Mouse (Mus musculus): ENCODE data around the gene Ptpra. TPM values are rescaled to one million over a fixed set of nuclear protein-coding genes. Genes with fewer than 3 reads are reported as not detected.
"Not testable (repeated sequence)": the region's sequence is repeated elsewhere in the genome, so short reads cannot be mapped to it uniquely, and the experiment has no call there.

The Ptpra gene
- polyA plus RNA-seq, 1 experiment from 2014 or later = 120 TPM

DNA sequence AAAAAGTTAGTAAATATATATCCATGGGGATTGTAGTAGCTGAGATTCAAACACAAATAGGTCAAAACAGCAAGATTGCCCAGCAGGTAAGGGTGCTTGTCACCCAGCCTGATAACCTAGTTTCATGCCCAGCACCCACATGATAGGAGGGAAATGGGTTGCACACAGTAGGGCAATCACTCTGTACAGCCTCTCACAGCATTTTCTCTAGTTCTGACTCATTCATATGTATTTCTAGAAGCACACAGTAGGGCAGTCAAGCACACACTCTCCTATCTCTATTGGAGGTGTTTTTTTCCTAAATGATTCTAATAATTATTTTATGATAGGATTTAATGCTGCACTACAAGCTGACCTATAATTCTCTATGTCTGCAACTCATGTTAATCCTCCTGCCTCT, 119.8 kb downstream of the Ptpra start:
- Histone ChIP-seq H3K9ac (replicated peaks) (no peak overlapping the region), H3K27ac (replicated peaks) (no peak overlapping the region), H3K4me3 (no peak overlapping the region), H3K9me3 (no peaks in the 10 kb centered on the region), H3K36me3 (peaks cover 19% of the 10 kb centered on the region), H3K4me2 (replicated peaks) (no peak overlapping the region), H3K4me1 (peaks cover 2% of the 10 kb centered on the region), H3K27me3 (peaks cover 18% of the 10 kb centered on the region)
- no peak for ATAC-seq (ENCODE audit: low FRiP score, low read depth)

DNA sequence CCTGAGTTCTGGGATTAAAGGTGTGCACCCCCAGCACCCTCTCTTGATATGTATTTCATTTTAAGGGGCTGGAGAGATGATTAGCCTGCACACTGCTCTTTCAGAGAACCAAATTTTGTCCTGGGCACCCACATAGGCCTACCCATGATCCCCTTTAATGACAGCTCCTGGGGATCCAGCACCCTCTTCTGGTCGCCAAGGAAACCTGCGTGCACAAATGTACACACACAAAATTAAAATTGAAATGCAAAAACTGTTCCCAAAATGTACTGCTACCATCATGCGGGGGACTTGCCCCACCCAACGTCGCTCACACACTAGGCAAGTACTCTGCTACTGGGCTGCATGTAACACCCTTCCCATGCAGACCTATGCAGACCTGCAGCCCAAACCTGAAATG, 124.9 kb downstream of the Ptpra start:
- Histone ChIP-seq H3K9ac (replicated peaks) (no peak overlapping the region), H3K36me3 (no peaks in the 10 kb centered on the region), H3K9me3 (no peaks in the 10 kb centered on the region), H3K4me2 (replicated peaks) (no peak overlapping the region), H3K4me3 (no peak overlapping the region), H3K27ac (replicated peaks) (no peak overlapping the region), H3K27me3 (peaks cover 68% of the 10 kb centered on the region), H3K4me1 (peaks cover 15% of the 10 kb centered on the region)
- 76% methylated on average over 5 of the region's 5 CpGs for WGBS
- no peak for ATAC-seq (ENCODE audit: low FRiP score, low read depth)

DNA sequence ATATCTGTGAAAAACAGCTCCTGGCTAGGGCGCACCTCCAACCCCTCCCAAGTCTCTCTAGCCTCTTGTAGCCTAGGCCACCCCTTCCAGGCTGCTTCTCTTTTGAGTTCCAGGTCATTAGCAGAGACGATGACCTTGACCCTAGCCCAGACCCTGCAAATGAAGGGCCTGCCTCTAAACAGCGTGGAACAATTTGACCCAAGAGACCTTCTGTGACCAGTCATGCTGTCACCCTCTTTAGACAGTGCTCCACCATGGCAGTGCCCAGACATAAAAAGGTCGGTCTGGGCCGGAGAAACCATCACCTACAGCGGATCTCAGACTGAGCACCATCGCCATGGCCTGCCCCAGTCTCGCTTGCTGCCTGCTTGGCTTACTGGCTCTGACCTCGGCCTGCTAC, 125.8 kb downstream of the Ptpra start, which contains the start of gene Oxt:
Gene Oxt (plus strand): TSS at position 301 of the 400 bp plus-strand sequence.
- 43% methylated on average over 9 of the region's 9 CpGs for WGBS
- ATAC-seq (ENCODE audit: low FRiP score, low read depth) = no peak
- peaks cover 22% of the 10 kb centered on the region for H3K4me1 ChIP-seq

DNA sequence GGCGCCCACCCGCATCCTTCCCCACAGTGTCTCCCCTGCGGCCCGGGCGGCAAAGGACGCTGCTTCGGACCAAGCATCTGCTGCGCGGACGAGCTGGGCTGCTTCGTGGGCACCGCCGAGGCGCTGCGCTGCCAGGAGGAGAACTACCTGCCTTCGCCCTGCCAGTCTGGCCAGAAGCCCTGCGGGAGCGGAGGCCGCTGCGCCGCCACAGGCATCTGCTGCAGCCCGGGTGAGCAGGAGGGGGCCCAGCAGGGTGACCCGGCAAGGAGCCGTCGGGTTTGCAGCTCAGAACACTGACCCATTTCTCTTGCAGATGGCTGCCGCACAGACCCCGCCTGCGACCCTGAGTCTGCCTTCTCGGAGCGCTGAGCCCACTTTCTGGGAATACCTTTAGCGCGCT, 126.5 kb downstream of the Ptpra start:
- H3K27ac ChIP-seq (replicated peaks); H3K9me3 ChIP-seq; ATAC-seq (ENCODE audit: low FRiP score, low read depth); H3K36me3 ChIP-seq; H3K9ac ChIP-seq (replicated peaks): not testable (repeated sequence)
- Histone ChIP-seq H3K4me3 (peak overlapping the region; percentile 29), H3K4me2 (replicated peaks) (peak overlapping the region; percentile 45), H3K4me1 (peaks cover 25% of the 10 kb centered on the region), H3K27me3 (peaks cover 84% of the 10 kb centered on the region)
- 2% methylated on average over 32 of the region's 32 CpGs for WGBS

More for the DNA sequence above, 125.8 kb downstream of the Ptpra start, which contains the start of gene Oxt:
- Histone ChIP-seq H3K4me2 (replicated peaks) (peak within 1 kb of the TSS; percentile 45), H3K9ac (replicated peaks) (no peak within 1 kb of the TSS), H3K36me3 (no peaks in the 10 kb centered on the region), H3K27me3 (peaks cover 77% of the 10 kb centered on the region), H3K27ac (replicated peaks) (no peak within 1 kb of the TSS), H3K9me3 (no peaks in the 10 kb centered on the region), H3K4me3 (peak within 1 kb of the TSS; percentile 29)

DNA sequence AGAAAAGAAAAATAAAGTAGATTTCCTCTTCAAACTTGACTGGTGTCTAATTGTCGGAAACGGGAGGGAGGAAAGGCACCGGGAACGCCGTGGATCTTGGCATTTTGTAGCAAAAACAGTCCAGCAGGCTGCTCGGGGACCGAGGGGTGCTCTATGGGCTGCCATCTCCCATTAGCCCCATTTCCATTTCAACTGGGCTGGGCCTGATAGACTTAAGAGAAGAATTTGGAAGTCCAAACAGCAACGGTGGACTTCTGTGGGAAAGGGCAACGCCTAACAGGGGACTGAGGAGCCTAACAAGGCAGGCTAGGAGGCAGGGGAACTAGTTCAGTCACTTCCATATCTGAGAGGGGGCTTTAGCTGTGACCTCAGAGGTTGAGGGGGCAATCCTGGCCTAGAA, 126.9 kb downstream of the Ptpra start:
- no peak for ATAC-seq (ENCODE audit: low FRiP score, low read depth)
- peaks cover 25% of the 10 kb centered on the region for H3K4me1 ChIP-seq
- WGBS = 4% methylated on average over 9 of the region's 9 CpGs
- no peaks in the 10 kb centered on the region for H3K36me3 ChIP-seq
- no peaks in the 10 kb centered on the region for H3K9me3 ChIP-seq
- H3K4me3 ChIP-seq = no peak overlapping the region
- 0 out of 2 replicates have a peak overlapping the region, but pooled peaks have one; percentile 45 for H3K4me2 ChIP-seq (replicated peaks)
- no peak overlapping the region for H3K9ac ChIP-seq (replicated peaks)
- H3K27me3 ChIP-seq = peaks cover 89% of the 10 kb centered on the region
- H3K27ac ChIP-seq (replicated peaks) = no peak overlapping the region

DNA sequence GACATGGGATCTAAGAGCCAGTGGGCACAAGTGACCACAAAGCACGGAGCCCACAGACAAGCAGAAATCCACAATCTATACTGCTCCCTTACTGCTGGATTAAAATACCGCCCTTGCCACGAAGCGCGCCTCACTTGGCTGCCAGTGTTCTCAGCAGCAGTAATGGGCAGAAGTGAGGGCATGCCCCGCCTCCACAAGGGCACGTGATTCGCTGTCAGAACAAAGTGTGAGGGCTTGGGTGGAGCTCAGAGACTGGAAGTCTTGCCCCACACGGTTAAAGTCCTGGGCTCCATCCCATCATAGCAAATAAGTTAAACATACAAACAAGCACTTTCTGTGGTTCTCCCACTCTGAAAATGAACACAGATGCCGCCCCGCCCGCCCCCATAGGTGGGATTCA, 127.6 kb downstream of the Ptpra start:
- Histone ChIP-seq H3K27ac (replicated peaks) (no peak overlapping the region), H3K4me1 (peaks cover 25% of the 10 kb centered on the region), H3K36me3 (no peaks in the 10 kb centered on the region), H3K4me3 (0 out of 2 replicates have a peak overlapping the region, but pooled peaks have one; percentile 2), H3K4me2 (replicated peaks) (no peak overlapping the region; the same call in 1 of the 2 replicates), H3K27me3 (peaks cover 90% of the 10 kb centered on the region), H3K9me3 (no peaks in the 10 kb centered on the region), H3K9ac (replicated peaks) (no peak overlapping the region)
- 5% methylated on average over 12 of the region's 12 CpGs for whole genome bisulfite sequencing
- ATAC-seq (ENCODE audit: low FRiP score, low read depth) = no peak; the same call in 1 of the 2 replicates

DNA sequence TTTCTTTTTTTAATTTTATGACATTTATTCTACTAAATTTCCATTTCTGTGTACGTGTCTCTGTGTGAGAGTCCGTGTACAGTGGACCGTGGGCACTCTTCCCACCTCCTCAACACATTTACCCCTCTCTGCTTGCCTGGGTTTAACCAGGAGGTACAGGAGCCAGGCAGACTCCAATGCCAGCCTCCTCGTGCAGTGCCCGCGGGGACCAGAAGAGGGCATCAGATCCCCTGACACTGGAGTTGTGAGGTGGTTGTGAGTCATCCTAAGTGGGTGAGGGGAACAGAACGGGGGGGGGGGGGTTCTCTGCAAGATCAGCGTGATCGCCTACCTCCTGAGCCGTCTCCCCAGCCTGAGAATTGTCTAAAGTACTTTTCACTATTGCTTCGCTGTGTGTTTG, 128.1 kb downstream of the Ptpra start:
- H3K36me3 ChIP-seq = no peaks in the 10 kb centered on the region
- no peak for ATAC-seq (ENCODE audit: low FRiP score, low read depth)
- H3K4me1 ChIP-seq = peaks cover 25% of the 10 kb centered on the region
- no peak overlapping the region for H3K4me3 ChIP-seq
- H3K9me3 ChIP-seq = no peaks in the 10 kb centered on the region
- no peak overlapping the region for H3K4me2 ChIP-seq (replicated peaks)
- peaks cover 94% of the 10 kb centered on the region for H3K27me3 ChIP-seq
- 7% methylated on average over 11 of the region's 11 CpGs for WGBS
- no peak overlapping the region for H3K27ac ChIP-seq (replicated peaks)
- no peak overlapping the region for H3K9ac ChIP-seq (replicated peaks)

DNA sequence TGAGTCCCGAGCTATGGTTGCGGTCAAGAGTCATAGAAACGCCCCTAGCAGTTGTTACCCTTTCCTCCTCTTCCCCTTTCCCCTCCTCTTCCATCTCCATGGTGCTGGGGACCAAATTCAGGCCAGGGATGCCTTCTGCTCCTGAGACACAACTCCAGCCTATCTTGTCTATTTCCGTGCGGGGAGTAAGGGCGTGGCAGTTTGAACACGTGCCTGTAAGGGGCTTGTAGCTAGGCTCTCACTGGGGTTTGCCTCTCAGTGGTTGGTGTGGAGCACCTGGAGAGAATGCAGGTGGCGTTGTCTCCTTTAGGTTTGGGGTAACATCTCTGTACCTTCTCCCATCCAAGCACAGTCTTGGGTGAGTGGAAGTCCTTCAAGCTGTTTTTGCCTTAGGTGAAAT, 129.7 kb downstream of the Ptpra start:
- no peak overlapping the region for H3K4me3 ChIP-seq
- WGBS = 7% methylated on average over 8 of the region's 8 CpGs
- no peak overlapping the region for H3K9ac ChIP-seq (replicated peaks)
- no peaks in the 10 kb centered on the region for H3K9me3 ChIP-seq
- H3K27me3 ChIP-seq = peaks cover 100% of the 10 kb centered on the region
- no peaks in the 10 kb centered on the region for H3K36me3 ChIP-seq
- no peak for ATAC-seq (ENCODE audit: low FRiP score, low read depth)
- H3K4me2 ChIP-seq (replicated peaks) = no peak overlapping the region
- H3K27ac ChIP-seq (replicated peaks) = no peak overlapping the region
- peaks cover 25% of the 10 kb centered on the region for H3K4me1 ChIP-seq

DNA sequence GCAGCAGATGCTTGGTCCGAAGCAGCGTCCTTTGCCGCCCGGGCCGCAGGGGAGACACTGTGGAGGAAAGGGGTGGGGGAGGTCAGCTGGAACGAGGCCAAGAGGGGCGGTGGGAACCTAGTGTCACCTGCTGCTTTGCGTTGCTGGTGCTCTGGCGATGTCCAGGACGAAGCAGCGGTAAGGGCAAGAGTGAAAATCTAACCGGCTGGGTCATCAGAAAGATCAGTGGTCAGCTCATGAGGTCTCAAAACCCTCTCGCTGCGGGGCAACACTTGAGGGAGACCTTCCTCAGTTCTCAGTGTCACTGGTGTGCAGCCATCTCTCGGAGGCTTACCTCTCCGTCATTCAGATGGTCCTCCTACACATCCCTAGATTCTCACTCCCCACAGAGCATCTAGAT, 131.1 kb downstream of the Ptpra start:
- H3K9ac ChIP-seq (replicated peaks) = no peak overlapping the region; the same call in 1 of the 2 replicates
- peaks cover 23% of the 10 kb centered on the region for H3K4me1 ChIP-seq
- WGBS = 2% methylated on average over 16 of the region's 16 CpGs
- no peak overlapping the region for H3K27ac ChIP-seq (replicated peaks)
- no peaks in the 10 kb centered on the region for H3K9me3 ChIP-seq
- no peaks in the 10 kb centered on the region for H3K36me3 ChIP-seq
- peak overlapping the region; percentile 34 for H3K4me3 ChIP-seq
- peaks cover 86% of the 10 kb centered on the region for H3K27me3 ChIP-seq
- peak overlapping the region; percentile 47 for H3K4me2 ChIP-seq (replicated peaks)
- no peak for ATAC-seq (ENCODE audit: low FRiP score, low read depth)

DNA sequence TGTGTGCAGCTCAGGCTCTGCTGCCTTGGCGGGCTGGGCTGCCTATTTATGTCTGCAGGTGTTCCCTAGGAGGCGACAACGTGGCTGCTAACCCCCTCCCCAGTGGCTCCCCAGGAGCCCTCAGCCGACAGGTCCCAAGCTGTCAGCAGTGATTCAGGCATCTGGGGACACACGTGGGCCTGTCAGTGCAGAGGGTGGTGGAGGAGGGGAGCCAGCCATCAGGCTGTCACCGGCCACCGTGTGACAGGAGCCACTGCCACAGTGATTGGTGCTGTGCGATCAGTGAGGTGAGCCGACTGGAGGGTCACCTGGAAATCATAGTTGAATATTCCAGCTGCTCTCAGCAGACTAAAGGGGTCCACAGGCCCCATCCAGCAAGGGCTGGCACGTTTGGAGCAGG, 132.5 kb downstream of the Ptpra start, which contains the start of gene Avp:
Gene Avp (minus strand): TSS at position 3 of the 400 bp plus-strand sequence.
- no peak within 1 kb of the TSS for H3K27ac ChIP-seq (replicated peaks)
- ATAC-seq (ENCODE audit: low FRiP score, low read depth) = no peak
- no peaks in the 10 kb centered on the region for H3K36me3 ChIP-seq
- H3K9ac ChIP-seq (replicated peaks) = no peak within 1 kb of the TSS
- H3K9me3 ChIP-seq = no peaks in the 10 kb centered on the region
- no peak within 1 kb of the TSS for H3K4me2 ChIP-seq (replicated peaks)
- no peak within 1 kb of the TSS for H3K4me3 ChIP-seq
- peaks cover 72% of the 10 kb centered on the region for H3K27me3 ChIP-seq
- H3K4me1 ChIP-seq = peaks cover 11% of the 10 kb centered on the region
- WGBS = 38% methylated on average over 10 of the region's 10 CpGs

DNA sequence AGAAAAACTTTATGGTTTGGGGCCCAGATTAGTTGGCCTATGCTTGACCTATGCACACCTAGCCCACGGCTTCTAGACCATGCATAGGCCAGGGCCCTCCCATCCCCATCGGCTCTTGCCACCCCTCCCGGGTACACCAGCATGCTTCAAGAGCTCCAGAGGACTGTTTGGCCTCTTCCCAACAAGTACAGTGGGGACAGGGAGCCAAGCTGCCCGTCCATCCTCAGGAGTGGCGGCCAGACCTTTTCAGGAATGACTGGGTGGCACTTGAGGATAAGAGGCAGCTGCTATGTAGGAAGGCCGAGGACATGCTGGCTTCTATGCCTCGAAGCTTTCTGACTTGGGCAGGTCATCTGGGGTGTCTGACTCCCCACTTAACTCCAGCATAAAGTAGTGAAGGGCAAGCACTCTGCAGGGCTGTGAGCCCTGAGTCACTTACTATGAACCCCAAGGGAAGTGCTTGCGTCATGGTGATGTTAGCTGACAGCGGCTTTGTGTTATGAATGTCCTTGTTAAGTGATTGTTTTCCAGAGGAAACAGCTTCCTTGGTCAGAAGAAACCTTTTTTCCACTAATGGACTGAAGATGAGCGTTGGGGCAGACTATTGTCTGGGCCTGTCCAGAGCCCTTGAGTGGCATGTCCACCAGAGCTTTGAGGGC, 134.0 kb downstream of the Ptpra start:
- H3K9ac ChIP-seq (replicated peaks) = no peak overlapping the region
- WGBS = 83% methylated on average over 10 of the region's 10 CpGs

DNA sequence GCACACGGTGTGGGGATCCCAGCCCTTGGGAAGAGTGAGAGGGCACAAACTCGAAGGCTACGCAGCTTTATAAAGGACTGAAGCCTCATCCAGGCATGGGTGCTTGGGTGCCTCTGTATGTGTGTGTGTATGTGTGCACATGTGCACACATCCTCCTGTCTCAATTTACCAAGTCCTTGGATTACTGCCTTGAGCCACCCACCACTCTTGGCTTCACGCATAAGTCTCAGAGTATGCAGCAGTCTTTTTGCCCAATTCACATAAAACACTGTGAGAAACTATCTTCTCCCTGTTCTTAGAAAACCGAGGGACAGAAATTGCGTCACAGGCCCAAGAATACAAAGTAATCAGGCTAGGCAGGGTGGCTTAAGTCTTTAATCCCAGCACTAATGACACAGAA, 135.9 kb downstream of the Ptpra start:
- Histone ChIP-seq H3K4me3 (no peak overlapping the region), H3K27ac (replicated peaks) (no peak overlapping the region), H3K4me2 (replicated peaks) (no peak overlapping the region), H3K9ac (replicated peaks) (no peak overlapping the region), H3K27me3 (peaks cover 37% of the 10 kb centered on the region), H3K9me3 (no peaks in the 10 kb centered on the region), H3K36me3 (peaks cover 11% of the 10 kb centered on the region), H3K4me1 (peaks cover 4% of the 10 kb centered on the region; the same call in 1 of the 2 replicates)
- ATAC-seq (ENCODE audit: low FRiP score, low read depth) = no peak
- WGBS = 87% methylated on average over 6 of the region's 6 CpGs

More for the DNA sequence above, 134.0 kb downstream of the Ptpra start:
- Histone ChIP-seq H3K27ac (replicated peaks) (no peak overlapping the region), H3K9me3 (no peaks in the 10 kb centered on the region), H3K4me1 (peaks cover 10% of the 10 kb centered on the region), H3K4me2 (replicated peaks) (no peak overlapping the region), H3K27me3 (peaks cover 57% of the 10 kb centered on the region), H3K36me3 (no peaks in the 10 kb centered on the region), H3K4me3 (no peak overlapping the region)
- ATAC-seq (ENCODE audit: low FRiP score, low read depth) = no peak
